Mouse (Mus musculus): ENCODE results near the gene Hcrt. TPM values are rescaled to one million over a fixed set of nuclear protein-coding genes. Genes with fewer than 3 reads are reported as not detected.

Gene Hcrt
- polyA plus RNA-seq, 1 experiment from 2014 or later, result not detected

- no peaks in the 10 kb centered on the region; the same call in 1 of the 2 replicates for H3K27me3 ChIP-seq (ENCODE audit: poor library complexity, severe bottlenecking)
- WGBS, result 75% methylated on average over 6 of the region's 6 CpGs
- no peaks in the 10 kb centered on the region for H3K36me3 ChIP-seq (replicated peaks)
- H3K4me3 ChIP-seq, result no peak overlapping the region
- no peaks in the 10 kb centered on the region for H3K9me3 ChIP-seq
- H3K4me1 ChIP-seq, result peaks cover 23% of the 10 kb centered on the region
- H3K27ac ChIP-seq, result no peak overlapping the region
- no peak for DNase-seq (ENCODE audit: extremely low spot score, low spot score)
These were observed 21.4 kb downstream of the Hcrt start for GRCm38 (mm10) chr11:100741348-100741747.

DNA sequence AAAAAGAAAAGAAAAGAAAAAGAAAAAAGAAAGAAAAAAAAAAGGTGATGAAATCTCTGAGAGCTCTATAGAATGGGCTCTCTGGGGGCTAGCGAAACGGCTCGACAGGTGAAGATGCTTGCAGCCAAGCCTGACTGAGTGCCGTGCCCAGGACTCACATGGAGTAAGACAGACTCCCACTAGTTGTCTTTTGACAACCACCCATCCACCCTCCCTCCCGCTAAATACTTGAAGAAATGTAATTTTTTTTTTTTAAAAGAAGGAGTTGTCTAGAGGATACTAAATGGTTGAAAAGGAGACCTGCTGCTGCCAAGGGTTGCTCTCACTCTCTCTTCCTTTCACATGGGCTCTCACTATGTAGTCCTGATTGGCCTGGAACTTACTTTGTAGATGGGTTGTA is 24.0 kb downstream of the Hcrt start:
- Histone ChIP-seq H3K27ac (peak overlapping the region; percentile 91), H3K36me3 (replicated peaks) (peaks cover 11% of the 10 kb centered on the region), H3K27me3 (ENCODE audit: poor library complexity, severe bottlenecking) (no peaks in the 10 kb centered on the region), H3K4me1 (peaks cover 28% of the 10 kb centered on the region), H3K4me3 (peak overlapping the region; percentile 78), H3K9me3 (no peaks in the 10 kb centered on the region)
- DNase-seq (ENCODE audit: extremely low spot score, low spot score), result no peak
- WGBS, result 21% methylated on average over 5 of the region's 5 CpGs

DNA sequence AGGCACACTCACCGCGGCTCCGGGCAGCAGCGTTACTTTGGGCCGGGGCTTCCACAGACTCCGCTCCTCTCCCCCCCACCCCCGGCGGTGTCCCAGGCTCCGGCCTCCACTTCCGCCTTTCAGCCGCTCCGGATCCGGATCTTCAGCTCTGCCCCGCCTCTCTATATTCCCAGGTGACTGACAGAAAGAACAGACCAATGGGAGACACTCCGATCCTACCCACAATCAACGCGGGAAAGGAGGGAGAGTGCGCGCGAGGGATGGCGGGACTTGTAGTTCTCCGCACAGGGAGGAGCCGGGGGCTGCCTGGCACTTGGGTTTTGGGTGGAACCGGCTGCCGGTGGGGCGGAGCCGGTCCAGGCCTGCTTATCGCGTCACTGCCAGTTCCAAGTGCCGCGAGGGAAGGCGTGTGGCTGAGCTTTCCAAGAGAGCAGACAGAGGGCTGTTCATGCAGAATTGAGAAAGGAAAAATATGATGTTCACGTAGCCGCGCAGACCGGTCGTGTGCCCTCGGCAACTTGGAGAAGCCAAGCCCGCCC is 24.6 kb downstream of the Hcrt start, which contains the start of gene Rab5c:
Gene Rab5c, minus strand, starts transcription at position 150 of the 539 bp plus-strand sequence.
- H3K4me3 ChIP-seq, result peak within 1 kb of the TSS; percentile 78
- H3K4me1 ChIP-seq, result peaks cover 28% of the 10 kb centered on the region
- under 1% methylated on average over 39 of the region's 39 CpGs for WGBS
- H3K27ac ChIP-seq, result peak within 1 kb of the TSS; percentile 91
- H3K9me3 ChIP-seq, result no peaks in the 10 kb centered on the region
- H3K36me3 ChIP-seq (replicated peaks), result peaks cover 13% of the 10 kb centered on the region
- DNase-seq (ENCODE audit: extremely low spot score, low spot score), result peak; percentile 99
- no peaks in the 10 kb centered on the region for H3K27me3 ChIP-seq (ENCODE audit: poor library complexity, severe bottlenecking)

- no peaks in the 10 kb centered on the region for H3K27me3 ChIP-seq (ENCODE audit: poor library complexity, severe bottlenecking)
- DNase-seq (ENCODE audit: extremely low spot score, low spot score), result no peak
- H3K4me3 ChIP-seq, result peak overlapping the region; percentile 78
- 2% methylated on average over 13 of the region's 13 CpGs for WGBS
- H3K36me3 ChIP-seq (replicated peaks), result peaks cover 22% of the 10 kb centered on the region
- peaks cover 28% of the 10 kb centered on the region for H3K4me1 ChIP-seq
- no peaks in the 10 kb centered on the region for H3K9me3 ChIP-seq
- peak overlapping the region; percentile 91 for H3K27ac ChIP-seq
These were observed 25.5 kb downstream of the Hcrt start for GRCm38 (mm10) chr11:100737105-100737733.

- WGBS, result 85% methylated on average over 4 of the region's 4 CpGs
- H3K27ac ChIP-seq, result no peak overlapping the region
- no peaks in the 10 kb centered on the region for H3K27me3 ChIP-seq (ENCODE audit: poor library complexity, severe bottlenecking)
- peaks cover 24% of the 10 kb centered on the region for H3K36me3 ChIP-seq (replicated peaks)
- no peak for DNase-seq (ENCODE audit: extremely low spot score, low spot score)
- peaks cover 28% of the 10 kb centered on the region for H3K4me1 ChIP-seq
- H3K4me3 ChIP-seq, result peak overlapping the region; percentile 78
- H3K9me3 ChIP-seq, result no peaks in the 10 kb centered on the region
These were observed 26.0 kb downstream of the Hcrt start for GRCm38 (mm10) chr11:100736746-100737080.

DNA sequence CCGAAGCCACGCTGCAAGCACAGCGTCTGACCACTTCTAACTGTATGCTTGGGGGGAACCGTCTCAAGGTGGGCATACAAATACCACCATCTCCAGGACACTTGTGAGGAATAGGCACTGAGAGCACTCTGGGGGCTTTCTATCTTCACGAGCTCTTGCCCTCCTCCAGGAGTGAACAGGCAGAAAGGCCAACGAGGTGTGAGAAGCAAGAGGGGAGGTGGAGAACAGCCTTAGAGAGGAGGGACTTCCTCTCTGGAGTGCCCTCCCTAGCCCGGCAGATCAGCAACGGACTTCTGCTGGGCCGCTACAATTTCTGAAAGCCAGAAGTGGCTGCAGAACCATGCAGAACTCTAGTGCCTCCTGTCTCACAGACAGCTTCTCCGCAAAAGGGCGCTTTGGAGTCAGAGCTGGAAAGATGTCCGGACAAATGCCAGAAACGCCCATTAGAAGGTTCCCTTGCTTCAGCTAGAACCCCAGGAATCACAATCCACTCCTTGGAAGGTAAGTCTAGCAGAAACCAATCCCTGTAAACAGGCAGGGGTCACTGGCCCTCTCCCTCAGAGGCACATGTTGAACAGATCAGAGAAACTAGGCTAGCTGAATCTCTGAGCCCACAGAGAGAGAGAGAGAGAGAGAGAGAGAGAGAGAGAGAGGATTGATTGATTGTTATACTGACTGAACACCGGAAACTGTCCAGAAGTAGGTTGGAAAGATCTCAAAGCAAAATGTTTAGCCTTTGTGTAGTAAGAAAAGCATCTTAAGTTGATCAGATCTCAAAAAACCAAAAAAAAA is 26.6 kb downstream of the Hcrt start:
- peak overlapping the region; percentile 78 for H3K4me3 ChIP-seq
- WGBS, result 81% methylated on average over 14 of the region's 14 CpGs
- H3K9me3 ChIP-seq, result no peaks in the 10 kb centered on the region

DNA sequence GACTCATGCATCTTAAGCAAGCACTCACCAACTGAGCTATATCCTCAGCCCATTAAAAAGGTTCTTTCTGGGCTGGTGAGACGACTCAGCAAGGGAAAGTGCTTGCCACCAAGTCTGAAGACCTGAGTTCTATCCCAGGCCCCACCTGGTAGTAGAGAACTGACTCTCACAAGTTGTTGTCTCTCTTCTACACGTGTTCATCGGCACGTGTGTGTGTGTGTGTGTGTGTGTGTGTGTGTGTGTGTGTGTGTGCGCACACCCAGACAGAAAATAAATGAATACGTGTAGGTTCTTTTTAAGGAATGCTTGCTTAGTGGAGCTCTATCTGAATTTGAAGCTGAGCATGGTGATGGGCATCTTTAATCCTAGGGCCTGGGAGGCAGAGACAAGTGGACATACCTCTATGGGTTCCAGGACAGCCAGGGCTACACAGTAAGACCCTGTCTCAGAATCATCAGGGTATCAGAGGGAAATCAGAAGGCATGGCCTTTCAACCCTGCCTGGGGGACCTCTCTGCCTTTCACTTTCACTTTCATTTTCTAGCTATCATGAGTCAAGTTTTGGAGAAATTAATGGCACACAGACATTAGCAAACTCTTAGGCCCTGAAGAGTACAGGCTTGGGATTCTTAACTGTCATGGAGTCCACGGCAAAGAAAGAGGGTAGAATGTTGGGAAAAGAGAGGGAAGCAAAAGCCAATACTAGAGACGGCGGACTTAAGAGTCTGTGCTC is 27.4 kb downstream of the Hcrt start:
- DNase-seq (ENCODE audit: extremely low spot score, low spot score), result no peak
- WGBS, result 92% methylated on average over 9 of the region's 9 CpGs
- H3K36me3 ChIP-seq (replicated peaks), result peaks cover 29% of the 10 kb centered on the region
- H3K9me3 ChIP-seq, result no peaks in the 10 kb centered on the region
- peaks cover 28% of the 10 kb centered on the region for H3K4me1 ChIP-seq
- no peak overlapping the region for H3K27ac ChIP-seq
- peak overlapping the region; percentile 78; the same call in 1 of the 2 replicates for H3K4me3 ChIP-seq
- H3K27me3 ChIP-seq (ENCODE audit: poor library complexity, severe bottlenecking), result no peaks in the 10 kb centered on the region

More for the DNA sequence above, 26.6 kb downstream of the Hcrt start:
- no peak for DNase-seq (ENCODE audit: extremely low spot score, low spot score)
- H3K27ac ChIP-seq, result no peak overlapping the region
- no peaks in the 10 kb centered on the region for H3K27me3 ChIP-seq (ENCODE audit: poor library complexity, severe bottlenecking)
- H3K4me1 ChIP-seq, result peaks cover 28% of the 10 kb centered on the region
- peaks cover 24% of the 10 kb centered on the region for H3K36me3 ChIP-seq (replicated peaks)

- Histone ChIP-seq H3K36me3 (replicated peaks) (peaks cover 58% of the 10 kb centered on the region), H3K4me3 (no peak overlapping the region), H3K27ac (no peak overlapping the region), H3K27me3 (ENCODE audit: poor library complexity, severe bottlenecking) (no peaks in the 10 kb centered on the region), H3K9me3 (no peaks in the 10 kb centered on the region), H3K4me1 (peaks cover 3% of the 10 kb centered on the region)
- no peak for DNase-seq (ENCODE audit: extremely low spot score, low spot score)
- WGBS, result 89% methylated on average over 6 of the region's 6 CpGs
These were observed 32.1 kb downstream of the Hcrt start for GRCm38 (mm10) chr11:100730477-100731205.

DNA sequence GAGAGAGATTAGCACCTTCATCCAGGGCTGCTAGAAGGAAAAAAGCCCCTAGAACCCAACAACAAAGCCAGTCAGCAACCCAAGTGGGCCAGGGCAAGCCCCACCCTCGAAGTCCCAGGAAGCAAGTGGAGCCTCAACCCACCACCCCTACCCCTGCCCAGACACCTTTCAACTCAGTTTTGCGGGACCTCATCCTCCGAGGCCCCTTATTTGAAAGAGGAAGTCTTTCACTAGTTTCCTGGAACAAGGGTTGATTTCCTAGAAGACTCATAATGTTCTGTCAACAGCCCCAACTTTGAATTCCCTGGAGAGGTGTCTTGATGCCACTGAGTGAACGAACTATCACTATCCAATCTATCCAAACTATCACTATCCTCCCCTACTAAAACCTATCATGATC is 32.8 kb downstream of the Hcrt start:
- Histone ChIP-seq H3K9me3 (no peaks in the 10 kb centered on the region), H3K4me3 (no peak overlapping the region), H3K36me3 (replicated peaks) (peaks cover 54% of the 10 kb centered on the region), H3K27ac (no peak overlapping the region), H3K4me1 (peaks cover 6% of the 10 kb centered on the region), H3K27me3 (ENCODE audit: poor library complexity, severe bottlenecking) (no peaks in the 10 kb centered on the region)
- DNase-seq (ENCODE audit: extremely low spot score, low spot score), result no peak
- WGBS, result 92% methylated on average over 4 of the region's 4 CpGs

GRCm38 (mm10) chr11:100728601-100729000 is 34.1 kb downstream of the Hcrt start:
- no peak overlapping the region for H3K4me3 ChIP-seq
- H3K27me3 ChIP-seq (ENCODE audit: poor library complexity, severe bottlenecking), result no peaks in the 10 kb centered on the region
- H3K36me3 ChIP-seq (replicated peaks), result peaks cover 52% of the 10 kb centered on the region
- H3K27ac ChIP-seq, result no peak overlapping the region
- H3K4me1 ChIP-seq, result peaks cover 15% of the 10 kb centered on the region
- H3K9me3 ChIP-seq, result no peaks in the 10 kb centered on the region
- DNase-seq (ENCODE audit: extremely low spot score, low spot score), result no peak
- 87% methylated on average over 6 of the region's 6 CpGs for WGBS

DNA sequence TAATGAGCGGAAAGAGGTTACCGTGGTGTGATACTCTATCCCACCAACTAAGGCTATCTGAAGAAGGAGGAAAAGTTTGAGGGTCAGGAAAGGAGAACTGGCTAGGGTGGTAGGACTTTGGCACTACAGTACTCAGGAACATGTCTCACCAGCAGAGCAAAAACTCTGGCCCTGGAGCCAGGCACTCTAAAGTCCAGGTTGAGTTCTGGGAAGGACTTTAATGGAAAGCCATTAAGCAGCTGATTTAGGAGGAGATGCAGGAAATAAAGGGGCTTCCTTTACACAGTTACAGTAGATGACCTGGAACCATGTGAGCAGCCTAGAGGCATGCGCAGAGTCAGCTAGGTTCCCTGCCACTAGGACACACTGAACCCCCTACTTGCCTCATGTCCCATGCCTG is 35.5 kb downstream of the Hcrt start:
- H3K27ac ChIP-seq, result no peak overlapping the region
- peaks cover 40% of the 10 kb centered on the region for H3K36me3 ChIP-seq (replicated peaks)
- no peak overlapping the region for H3K4me3 ChIP-seq
- H3K9me3 ChIP-seq, result no peaks in the 10 kb centered on the region
- H3K27me3 ChIP-seq (ENCODE audit: poor library complexity, severe bottlenecking), result no peaks in the 10 kb centered on the region
- WGBS, result 93% methylated on average over 3 of the region's 3 CpGs
- no peak for DNase-seq (ENCODE audit: extremely low spot score, low spot score)
- peaks cover 23% of the 10 kb centered on the region for H3K4me1 ChIP-seq

GRCm38 (mm10) chr11:100724919-100725512 is 37.7 kb downstream of the Hcrt start:
- 54% methylated on average over 5 of the region's 5 CpGs for WGBS
- peak overlapping the region; percentile 54 for H3K27ac ChIP-seq
- H3K4me3 ChIP-seq, result no peak overlapping the region; the same call in 1 of the 2 replicates

More at GRCm38 (mm10) chr11:100724919-100725512, 37.7 kb downstream of the Hcrt start:
- peaks cover 36% of the 10 kb centered on the region for H3K36me3 ChIP-seq (replicated peaks)
- no peak for DNase-seq (ENCODE audit: extremely low spot score, low spot score)
- H3K4me1 ChIP-seq, result peaks cover 45% of the 10 kb centered on the region
- no peaks in the 10 kb centered on the region for H3K27me3 ChIP-seq (ENCODE audit: poor library complexity, severe bottlenecking)
- no peaks in the 10 kb centered on the region for H3K9me3 ChIP-seq
